In the genomic region with DNA sequence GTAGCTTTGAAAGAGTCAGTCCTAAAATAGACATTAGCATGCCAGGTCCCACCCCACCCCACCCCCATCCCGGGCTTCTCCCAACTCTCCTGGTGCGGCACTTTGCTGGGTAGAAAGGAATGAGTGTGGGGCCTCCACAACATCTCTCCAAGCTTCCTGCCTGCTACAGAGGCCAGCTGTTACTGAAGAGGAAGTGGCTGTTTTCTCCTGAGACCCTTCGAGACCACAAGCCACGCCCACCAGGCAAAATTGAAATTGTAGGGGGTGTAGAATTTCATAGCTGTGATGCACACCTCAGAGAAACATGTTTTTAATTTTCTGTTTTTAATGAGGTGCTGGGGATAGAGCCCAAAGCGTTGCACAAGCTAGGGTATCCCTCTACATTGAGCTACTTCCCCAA, we compare ENCODE assay signal across 14 mouse cellular contexts. TPM values are rescaled to one million over a fixed set of nuclear protein-coding genes. Genes with fewer than 3 reads are reported as not detected.
A peak's percentile ranks its signal among the peaks of the same experiment; 100 is the strongest.
DNase-seq lines count a peak whose midpoint lies in the region; ATAC-seq and TF ChIP-seq lines count a peak whose summit lies in the region.
"Had no signal": no experiment of that assay in that cellular context is flagged by ENCODE, and none has a peak within 500 bp of the region (broad histone marks: within the 10 kb centered on the region; RNA-seq: fewer than 3 reads in every experiment).

No protein-coding gene starts in this region.

- no peaks in the 10 kb centered on the region for H3K79me3 ChIP-seq in C2C12 (ENCODE audit: low read depth)

- TF ChIP-seq CTCF in C2C12 (IDR thresholded peaks at IDR 0.05; ENCODE audit: control insufficient read depth, insufficient read depth, insufficient read length) = no peak

- 0 out of 2 replicates have a peak, but pooled peaks have one; percentile 24 for ATAC-seq in limb, embryonic 13.5 days (ENCODE audit: low FRiP score, low read depth)
- ATAC-seq in hindbrain, embryonic 14.5 days (ENCODE audit: low FRiP score) = no peak

- H3K27ac ChIP-seq in limb, embryonic 13.5 days = no peak overlapping the region
- H3K27ac ChIP-seq in hindbrain, embryonic 14.5 days = no peak overlapping the region
- H3K27ac ChIP-seq: heart, embryonic 13.5 days; hindbrain, embryonic 15.5 days; liver, embryonic 14.5 days; midbrain, embryonic 12.5 days had no signal

- H3K4me1 ChIP-seq in limb, embryonic 13.5 days = peaks cover 9% of the 10 kb centered on the region; the same call in 1 of the 2 replicates
- H3K4me1 ChIP-seq in hindbrain, embryonic 14.5 days (replicated peaks; ENCODE audit: control insufficient read depth, insufficient read depth, low read length) = no peaks in the 10 kb centered on the region
- H3K4me1 ChIP-seq: hindbrain, embryonic 15.5 days; midbrain, embryonic 12.5 days had no signal

- H3K9me3 ChIP-seq in limb, embryonic 13.5 days = no peaks in the 10 kb centered on the region
- no peaks in the 10 kb centered on the region for H3K9me3 ChIP-seq in hindbrain, embryonic 14.5 days (ENCODE audit: control insufficient read depth, low read length)
- H3K9me3 ChIP-seq: heart, embryonic 13.5 days; hindbrain, embryonic 15.5 days; midbrain, embryonic 12.5 days had no signal

- H3K4me2 ChIP-seq in limb, embryonic 13.5 days (replicated peaks) = no peak overlapping the region
- H3K4me2 ChIP-seq in hindbrain, embryonic 14.5 days (replicated peaks) = no peak overlapping the region
- H3K4me2 ChIP-seq: heart, embryonic 13.5 days; hindbrain, embryonic 15.5 days; midbrain, embryonic 12.5 days had no signal

- no peaks in the 10 kb centered on the region for H3K36me3 ChIP-seq in C2C12 (ENCODE audit: control insufficient read depth, insufficient read depth)
- no peaks in the 10 kb centered on the region for H3K36me3 ChIP-seq in limb, embryonic 13.5 days
- no peaks in the 10 kb centered on the region for H3K36me3 ChIP-seq in hindbrain, embryonic 14.5 days (replicated peaks; ENCODE audit: control insufficient read depth, insufficient read depth)
- H3K36me3 ChIP-seq: heart, embryonic 13.5 days; hindbrain, embryonic 15.5 days; midbrain, embryonic 12.5 days had no signal

- H3K79me2 ChIP-seq in C2C12 (ENCODE audit: control insufficient read depth, insufficient read depth) = no peaks in the 10 kb centered on the region

- no peak overlapping the region for H3ac ChIP-seq in C2C12 (ENCODE audit: control insufficient read depth, insufficient read length, low read depth)

- DNase-seq in MEL-GATA-1-ER (ENCODE audit: extremely low read depth, low read depth) = peak; percentile 19
- peak; percentile 47 to 53 for DNase-seq in thymus, adult 18-20 months
- DNase-seq in cerebellum, adult 11 months = no peak
- DNase-seq in hindbrain, embryonic 14.5 days (ENCODE audit: low spot score) = no peak
- no peak for DNase-seq in c-Kit-positive CD71-positive TER-119-positive erythroid progenitor cells, embryonic 14.5 days (ENCODE audit: low spot score)
- DNase-seq: cerebellum, adult 9-11 months; kidney, postnatal 14 days; right cerebral cortex, postnatal 4 days had no signal

- H3K9ac ChIP-seq in limb, embryonic 13.5 days = no peak overlapping the region
- no peak overlapping the region for H3K9ac ChIP-seq in hindbrain, embryonic 14.5 days
- H3K9ac ChIP-seq: heart, embryonic 13.5 days; hindbrain, embryonic 15.5 days; liver, embryonic 14.5 days; midbrain, embryonic 12.5 days had no signal

- no peak overlapping the region for H3K4me3 ChIP-seq in C2C12 (ENCODE audit: insufficient read depth, poor library complexity, severe bottlenecking)
- H3K4me3 ChIP-seq in limb, embryonic 13.5 days = no peak overlapping the region
- no peak overlapping the region for H3K4me3 ChIP-seq in hindbrain, embryonic 14.5 days (replicated peaks; ENCODE audit: low read length)
- H3K4me3 ChIP-seq: heart, embryonic 13.5 days; hindbrain, embryonic 15.5 days; midbrain, embryonic 12.5 days had no signal

- 26% methylated on average over 5 of the region's 5 CpGs for WGBS in limb, embryonic 13.5 days
- WGBS in hindbrain, embryonic 14.5 days = 80% methylated on average over 5 of the region's 5 CpGs

- H3K27me3 ChIP-seq in C2C12 (ENCODE audit: control insufficient read depth, insufficient read depth, insufficient read length) = no peaks in the 10 kb centered on the region
- H3K27me3 ChIP-seq in limb, embryonic 13.5 days = no peaks in the 10 kb centered on the region
- H3K27me3 ChIP-seq in hindbrain, embryonic 14.5 days (ENCODE audit: control insufficient read depth, insufficient read depth, low read length) = no peaks in the 10 kb centered on the region
- H3K27me3 ChIP-seq: heart, embryonic 13.5 days; hindbrain, embryonic 15.5 days; midbrain, embryonic 12.5 days had no signal

TF ChIP-seq in C2C12, 6 proteins besides CTCF, POLR2A, EP300 and RAD21:
- TF ChIP-seq MYOD1 (IDR thresholded peaks at IDR 0.05; ENCODE audit: control insufficient read depth, insufficient read length, low read depth) (peak; percentile 54), MYOG (IDR thresholded peaks at IDR 0.05; ENCODE audit: control insufficient read depth, extremely low read depth, insufficient read length) (no peak), USF1 (IDR thresholded peaks at IDR 0.05; ENCODE audit: low read depth) (no peak), MAX (IDR thresholded peaks at IDR 0.05) (no peak), FOSL1 (IDR thresholded peaks at IDR 0.05; ENCODE audit: insufficient read depth, low read length, poor library complexity, severe bottlenecking) (no peak)

RNA-seq across cellular contexts. Expression of a gene that starts 17.5 kb away (rescaled TPM):
- 8.0 TPM for polyA plus RNA-seq in C2C12 (2012; fragmentation: generic; extraction: Trizol)
- polyA plus RNA-seq in limb, embryonic 13.5 days (2015; fragmentation: Nextera tagmentation; extraction: Ambion mirVana) = 11.7 and 13.2 TPM in 2 replicates
- 11.1 and 14.9 TPM in 2 replicates for polyA plus RNA-seq in hindbrain, embryonic 14.5 days (2014; fragmentation: Nextera tagmentation; extraction: Ambion mirVana)

Comparison
In these comparisons a context has a peak if more than half of its experiments do, and no peak if none do; other contexts are left out.
1. DNase-seq: peak in MEL-GATA-1-ER (single experiment) and thymus, adult 18-20 months (2 of 2); none in cerebellum, adult 11 months (single experiment), hindbrain, embryonic 14.5 days (single experiment) and c-Kit-positive CD71-positive TER-119-positive erythroid progenitor cells, embryonic 14.5 days (single experiment).